Mouse (Mus musculus) MN1 (cell line): ENCODE measurements around the gene Mcl1.
"Not testable (repeated sequence)": the region's sequence is repeated elsewhere in the genome, so short reads cannot be mapped to it uniquely, and the experiment has no call there.

ENCODE experiments used
- DNase-seq: peaks from one replicate; pipeline ENCODE4 v3.0.0-alpha.2; 2016; ENCODE audit warnings: low spot score

Mcl1 gene

DNA sequence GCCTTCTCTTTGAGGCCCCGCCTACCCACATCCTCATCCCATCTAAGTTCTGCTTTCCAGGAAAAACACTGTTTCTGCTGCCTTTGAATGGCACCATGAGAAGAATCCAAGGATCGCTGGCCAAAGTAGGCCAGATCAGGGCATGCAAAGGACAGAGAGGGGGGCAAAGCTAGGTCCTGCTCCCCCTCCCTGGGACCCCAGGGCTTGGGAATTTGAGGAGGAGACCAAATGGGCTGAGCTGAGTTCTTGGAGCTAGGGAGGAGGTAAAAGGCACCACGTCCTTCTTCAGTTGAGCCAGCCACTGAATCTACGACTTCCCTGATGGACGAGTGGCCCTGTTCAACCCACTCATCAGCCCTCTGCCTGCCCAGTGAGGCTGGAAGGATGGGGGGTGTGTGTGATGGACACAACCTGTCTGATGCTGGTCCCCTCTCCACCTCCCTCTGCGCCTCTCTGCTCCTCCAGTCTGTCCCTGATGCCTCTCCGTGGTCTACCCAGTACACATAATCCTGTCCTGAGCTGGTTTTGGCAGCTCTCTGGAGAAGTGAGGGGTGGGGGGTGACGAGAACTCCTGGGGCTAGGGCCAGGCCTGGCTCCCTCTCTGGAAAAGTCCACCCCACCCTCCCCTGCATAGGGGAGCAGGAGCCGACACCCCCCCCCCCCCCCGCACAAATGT lies 28.0 kb downstream of the Mcl1 start:
- DNase-seq: no peak

- no peak for DNase-seq
These were observed 28.6 kb downstream of the Mcl1 start for GRCm38 (mm10) chr3:95687168-95687523.

DNA sequence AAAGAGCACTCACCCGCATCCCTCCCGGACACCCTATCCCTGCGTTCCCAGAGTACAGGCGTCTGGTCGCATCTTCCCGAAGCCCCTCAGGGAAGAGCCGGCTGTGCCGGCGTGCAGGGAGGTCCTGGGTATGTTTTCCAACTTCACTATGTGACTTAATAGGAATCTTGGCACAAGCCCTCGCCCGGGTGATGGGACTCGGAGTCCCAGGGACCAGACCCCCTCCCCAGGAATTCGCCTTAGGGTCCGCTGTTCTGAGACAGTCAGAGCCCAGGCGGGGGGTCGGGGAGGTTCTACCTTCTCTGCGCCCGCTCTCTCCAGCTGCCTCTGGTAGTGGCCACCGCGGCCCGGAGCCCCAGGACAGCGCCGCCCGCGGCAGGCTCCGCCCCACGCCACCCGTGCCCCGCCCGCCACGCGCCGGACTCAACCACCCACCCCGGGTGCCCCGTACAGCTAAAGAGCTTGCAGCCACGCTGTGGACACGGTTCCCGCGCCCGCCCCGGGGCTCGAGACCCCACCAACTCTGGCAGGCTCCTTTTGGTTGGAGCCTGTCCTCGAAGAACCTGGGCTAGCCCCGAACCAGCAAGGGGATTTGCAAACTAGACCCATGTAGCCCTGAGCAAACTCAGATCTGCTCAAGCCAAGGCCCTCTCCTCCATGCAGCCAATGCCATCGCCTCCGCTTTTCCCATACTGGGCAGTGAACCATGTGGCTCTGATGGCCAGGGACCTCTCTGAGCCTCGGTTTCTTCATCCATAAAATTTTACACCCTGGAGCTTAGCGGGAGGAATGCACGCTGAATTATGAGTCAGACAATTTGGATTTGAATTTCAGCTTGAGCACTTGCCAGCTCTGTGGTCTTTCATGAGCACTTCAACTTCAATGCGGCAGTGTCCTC lies 29.2 kb downstream of the Mcl1 start, which contains the start of gene Adamtsl4:
Gene Adamtsl4 (minus strand): TSS at position 394 of the 898 bp plus-strand sequence.
- peak; percentile 69 for DNase-seq

DNA sequence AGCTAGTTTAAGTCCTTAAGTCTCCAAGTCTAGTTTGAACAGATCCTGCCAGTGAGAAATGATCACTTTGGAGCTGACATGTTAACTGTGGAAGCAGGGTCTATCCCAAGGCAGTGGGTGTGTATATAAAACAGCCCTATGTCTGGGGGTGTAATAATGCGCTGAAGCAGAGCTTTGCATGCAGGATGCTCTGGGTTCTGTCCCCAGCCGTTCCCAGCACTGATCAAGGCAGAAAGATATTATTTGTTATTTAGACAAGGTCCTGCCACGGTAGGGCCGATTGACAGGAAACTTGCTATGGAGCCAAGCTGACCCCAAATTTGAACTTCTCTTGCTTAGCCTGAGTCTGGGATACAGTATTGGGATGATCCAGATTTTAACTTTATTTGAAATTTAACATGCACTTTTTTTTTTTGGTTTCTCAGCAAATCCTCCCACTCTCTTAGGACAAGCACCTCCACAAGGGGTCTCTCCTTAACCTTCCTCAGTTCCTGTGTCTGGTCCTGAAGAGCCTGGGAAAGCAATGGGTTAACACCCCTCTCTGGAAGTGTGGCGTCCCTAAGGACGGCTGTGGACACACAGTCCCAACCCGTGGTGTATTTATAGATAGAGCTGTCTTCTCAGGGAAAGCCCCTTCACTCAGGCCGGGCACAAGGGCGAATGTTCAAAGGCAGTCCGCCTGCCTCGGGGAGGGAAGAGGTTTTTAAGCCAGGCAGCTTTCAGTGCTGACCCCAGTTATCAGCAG lies 30.8 kb downstream of the Mcl1 start:
- peak; percentile 67 for DNase-seq

DNA sequence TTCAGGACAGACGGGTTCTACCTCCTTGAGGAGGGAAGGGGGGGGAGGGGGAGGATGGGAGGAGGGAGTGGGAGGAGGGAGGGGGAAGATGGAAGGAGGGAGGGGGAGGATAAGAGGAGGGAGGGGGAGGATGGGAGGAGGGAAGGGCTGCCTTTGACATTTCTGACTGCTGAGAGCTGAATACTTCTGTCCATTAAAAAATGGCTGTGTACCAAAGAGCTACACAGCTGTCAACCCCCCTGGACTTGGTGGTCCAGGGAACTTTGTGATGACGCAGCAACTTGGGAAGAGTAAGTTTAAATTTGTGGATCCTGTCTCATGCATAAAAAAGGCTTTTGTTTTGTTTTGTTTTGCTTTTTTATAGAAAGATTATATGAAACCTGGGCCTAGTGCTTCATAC lies 31.4 kb downstream of the Mcl1 start:
- DNase-seq: no peak

GRCm38 (mm10) chr3:95690552-95690951 lies 32.0 kb downstream of the Mcl1 start:
- not testable (repeated sequence) for DNase-seq

GRCm38 (mm10) chr3:95692677-95693076 lies 34.1 kb downstream of the Mcl1 start:
- DNase-seq: no peak

DNA sequence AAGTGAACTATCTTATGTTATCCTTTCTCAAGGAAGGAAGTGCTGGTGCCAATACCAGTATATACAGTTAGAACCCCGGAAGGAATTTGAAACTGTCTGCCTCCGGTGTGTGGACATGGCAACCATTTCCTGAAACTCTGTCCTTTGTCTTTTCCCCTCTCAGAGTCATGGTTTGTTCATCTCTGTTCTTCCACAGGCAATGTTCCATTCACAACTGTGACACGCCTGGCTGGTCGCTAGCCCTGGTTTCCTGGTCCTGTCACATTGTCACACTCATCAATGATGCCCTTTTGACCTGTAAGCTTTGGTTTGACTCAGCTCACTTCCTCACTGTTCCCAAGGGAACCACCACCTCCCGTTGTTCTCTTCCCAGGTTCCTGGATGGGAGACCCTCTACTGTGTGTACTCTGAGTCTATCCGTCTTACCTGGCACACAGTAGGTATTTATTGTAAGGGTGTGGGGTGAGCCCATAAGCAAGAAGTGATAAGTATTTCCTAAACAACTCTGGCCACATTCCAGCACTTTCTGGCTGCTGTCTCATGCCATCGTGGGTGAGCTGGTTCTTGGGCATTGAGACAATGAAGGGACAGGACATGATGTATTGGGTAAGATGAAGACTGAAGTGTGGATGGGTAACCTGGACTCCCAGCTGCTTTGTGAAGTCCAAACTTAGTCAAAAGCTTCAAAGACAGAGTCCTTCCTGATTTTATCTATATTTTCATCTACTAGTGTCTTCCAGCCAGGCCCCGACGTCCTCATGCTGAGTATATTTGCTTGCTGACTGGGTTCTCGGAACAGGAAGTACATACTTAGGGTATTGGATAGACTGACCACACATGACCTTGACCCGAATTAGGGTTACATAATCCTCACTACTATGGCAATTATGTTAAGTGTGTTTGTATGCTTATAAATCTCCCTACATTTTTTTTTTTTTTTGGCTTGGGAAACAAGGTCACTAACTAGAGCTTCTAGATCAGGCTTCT lies 35.5 kb downstream of the Mcl1 start:
- DNase-seq: no peak

DNA sequence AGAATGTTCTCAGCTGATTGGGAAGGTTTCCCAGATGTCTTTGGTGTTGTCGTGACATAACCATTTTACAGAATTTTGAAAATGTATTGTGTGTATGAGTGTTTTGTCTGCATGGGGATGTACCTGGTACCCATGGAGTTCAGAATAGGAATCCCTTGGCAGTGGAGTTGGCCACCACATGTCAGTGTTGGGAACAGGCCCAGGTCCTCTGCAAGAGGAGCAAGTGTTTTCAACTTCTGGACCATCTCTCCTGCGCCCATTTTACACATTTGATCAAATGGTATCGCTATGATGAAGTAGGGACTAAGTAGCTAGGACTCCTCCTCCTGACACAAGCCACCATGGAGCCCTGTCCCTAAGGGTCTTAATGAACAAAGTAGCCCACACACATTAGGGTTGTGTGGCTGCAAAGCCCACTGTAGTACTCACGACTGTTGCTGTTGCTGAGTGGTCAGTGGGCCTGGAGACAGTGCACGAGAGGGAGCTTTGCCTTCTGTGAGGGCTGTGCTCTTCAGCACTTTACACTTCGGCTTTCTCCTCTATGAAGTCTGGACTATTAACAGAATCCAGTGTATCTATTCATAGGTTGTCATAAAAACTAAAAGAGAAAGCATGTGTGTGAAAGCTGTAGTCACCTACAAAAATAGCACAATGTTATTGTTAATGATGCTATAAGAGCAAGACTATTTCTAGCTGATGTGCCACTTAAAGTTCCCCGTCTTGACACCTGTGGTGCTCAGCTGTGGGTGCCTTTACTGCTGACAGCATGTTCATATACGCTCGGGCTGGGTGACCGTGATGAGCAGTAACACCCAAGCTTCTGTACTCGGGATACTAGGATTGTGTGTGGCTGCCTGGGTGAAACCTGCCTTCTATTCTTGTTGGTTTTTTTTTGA lies 36.5 kb downstream of the Mcl1 start:
- DNase-seq: no peak

GRCm38 (mm10) chr3:95695796-95696195 lies 37.2 kb downstream of the Mcl1 start:
- DNase-seq: peak; percentile 30

- peak; percentile 80 for DNase-seq
These were observed 37.8 kb downstream of the Mcl1 start for GRCm38 (mm10) chr3:95696360-95696759.

- no peak for DNase-seq
These were observed 39.7 kb downstream of the Mcl1 start for GRCm38 (mm10) chr3:95698286-95698685.

GRCm38 (mm10) chr3:95700233-95700681 lies 41.7 kb downstream of the Mcl1 start:
- peak; percentile 31 for DNase-seq

- no peak for DNase-seq
These were observed 42.5 kb downstream of the Mcl1 start for GRCm38 (mm10) chr3:95701085-95701484.

GRCm38 (mm10) chr3:95701877-95702540 lies 43.4 kb downstream of the Mcl1 start:
- peak; percentile 87 for DNase-seq

- DNase-seq: no peak
These were observed 44.7 kb downstream of the Mcl1 start for GRCm38 (mm10) chr3:95703276-95703675.

DNA sequence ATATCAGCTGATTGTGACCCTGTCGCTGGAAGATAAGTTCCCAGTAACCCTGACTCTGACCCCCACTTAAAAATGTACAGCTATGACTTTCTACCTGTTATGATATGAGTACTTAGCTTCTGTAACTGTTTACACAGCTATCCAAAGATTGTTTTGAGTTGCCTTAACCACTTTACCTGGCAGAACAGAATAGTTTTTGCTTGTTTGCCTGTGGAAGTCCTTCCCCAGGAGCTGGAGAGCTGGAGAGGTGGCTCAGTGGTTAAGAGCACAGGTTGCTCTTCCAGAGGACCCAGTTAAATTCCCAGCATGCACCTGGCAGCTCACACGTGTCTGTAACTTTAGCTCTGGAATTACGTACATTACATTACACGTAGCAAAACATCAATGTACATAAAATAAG lies 46.0 kb downstream of the Mcl1 start:
- DNase-seq: no peak

- no peak for DNase-seq
These were observed 47.7 kb downstream of the Mcl1 start for GRCm38 (mm10) chr3:95706273-95706672.

- no peak for DNase-seq
These were observed 48.9 kb downstream of the Mcl1 start for GRCm38 (mm10) chr3:95707497-95707896.

DNA sequence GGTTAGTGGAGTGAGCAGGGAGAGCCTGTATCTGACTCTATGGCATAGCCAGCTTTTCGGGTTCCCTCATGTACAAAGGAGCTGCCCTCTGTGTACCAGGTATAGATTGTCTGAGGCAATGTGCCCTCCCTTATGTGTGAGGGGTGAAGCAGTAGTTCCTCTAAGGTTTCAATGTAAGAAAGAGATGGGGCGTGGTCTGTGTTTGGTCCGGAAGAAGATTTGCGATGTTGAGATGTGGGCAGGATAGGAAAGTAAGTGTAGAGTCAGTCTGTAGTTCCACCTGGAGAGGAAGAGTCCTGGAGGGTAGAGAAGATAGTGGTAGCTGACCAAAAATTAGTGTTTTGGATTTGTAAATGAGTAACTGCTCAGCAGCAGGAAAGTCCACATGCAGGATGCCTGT lies 50.5 kb downstream of the Mcl1 start:
- no peak for DNase-seq
